Mouse (Mus musculus) CH12.LX (cell line): ENCODE results near the gene Gm5244. TPM values are rescaled to one million over a fixed set of nuclear protein-coding genes. Genes with fewer than 3 reads are reported as not detected.

Source experiments
- DNase-seq: peaks from one replicate; pipeline ENCODE4 v3.0.0-alpha.2; 2013; ENCODE audit errors: extremely low read depth
- H3K27ac ChIP-seq: 2 replicates; pipeline ENCODE4 v1.5.1; 2012; ENCODE audit warnings: low read depth, mild to moderate bottlenecking, control low read depth, moderate library complexity; ENCODE audit not compliant: insufficient read depth
- H3K27me3 ChIP-seq: replicated peaks from 2 replicates; pipeline ENCODE3; 2012; ENCODE audit warnings: inconsistent platforms
- H3K36me3 ChIP-seq, 2 experiments: replicated peaks in 1 of 2; 2 replicates each; pipeline versions ENCODE3 to v1.6.1; 2012; ENCODE audit warnings: inconsistent platforms in 1 of 2, low read length in 1 of 2, mild to moderate bottlenecking in 1 of 2, mixed read lengths in 1 of 2, moderate library complexity in 1 of 2; ENCODE audit not compliant: control insufficient read depth in 1 of 2, insufficient read depth in 1 of 2
- H3K4me1 ChIP-seq, 2 experiments: 2 replicates each; pipeline ENCODE4 v1.6.1; 2012; ENCODE audit warnings: inconsistent platforms in 1 of 2, moderate library complexity in 1 of 2; ENCODE audit not compliant: insufficient read depth in 2 of 2, control insufficient read depth in 1 of 2
- H3K4me2 ChIP-seq: 2 replicates; pipeline ENCODE4 v1.6.1; 2012; ENCODE audit warnings: low read depth, mild to moderate bottlenecking, control low read depth; ENCODE audit not compliant: poor library complexity, insufficient read depth, severe bottlenecking
- H3K4me3 ChIP-seq, 3 experiments: fragments of 150-350 bp in 1 of 3; sonication (generic) in 1 of 3; replicated peaks in 1 of 3; 2 replicates each; pipeline versions ENCODE3 to v1.5.1; 2011 to 2012; ENCODE audit warnings: low read depth in 2 of 3, low read length in 2 of 3, mild to moderate bottlenecking in 2 of 3, moderate library complexity in 2 of 3, control low read depth in 1 of 3, improper control_type of control experiment in 1 of 3, inconsistent platforms in 1 of 3, mixed read lengths in 1 of 3; ENCODE audit not compliant: poor library complexity in 1 of 3
- H3K79me2 ChIP-seq: replicated peaks from 2 replicates; pipeline ENCODE4 v1.6.1; 2012; ENCODE audit warnings: mild to moderate bottlenecking, moderate library complexity; ENCODE audit not compliant: control insufficient read depth, poor library complexity, insufficient read depth, severe bottlenecking; ENCODE audit errors: extremely low read depth
- H3K9ac ChIP-seq: 2 replicates; pipeline ENCODE4 v1.6.1; 2012; ENCODE audit warnings: low read depth, mild to moderate bottlenecking, control low read depth, moderate library complexity; ENCODE audit not compliant: insufficient read depth
- H3K9me3 ChIP-seq: replicated peaks from 2 replicates; pipeline ENCODE3; 2012; ENCODE audit warnings: low read length, inconsistent platforms, mixed read lengths
- BHLHE40 ChIP-seq: IDR thresholded peaks from 2 replicates; pipeline ENCODE4 v1.6.1; 2011; ENCODE audit warnings: mild to moderate bottlenecking, low read depth, low read length, improper control_type of control experiment
- CHD1 ChIP-seq: IDR thresholded peaks from 2 replicates; pipeline ENCODE4 v1.6.1; 2012; ENCODE audit warnings: low read depth, low read length, improper control_type of control experiment, inconsistent platforms
- CTCF ChIP-seq, 2 experiments: IDR thresholded peaks in 1 of 2; conservative IDR thresholded peaks in 1 of 2; 2 replicates each; pipeline ENCODE4 v1.5.1; 2011 to 2012; ENCODE audit warnings: low read depth in 2 of 2, low read length in 2 of 2, improper control_type of control experiment in 1 of 2, inconsistent platforms in 1 of 2, mild to moderate bottlenecking in 1 of 2, moderate library complexity in 1 of 2
- ELF1 ChIP-seq: IDR thresholded peaks from 2 replicates; pipeline ENCODE4 v1.6.1; 2014; ENCODE audit warnings: low read depth, mild to moderate bottlenecking, inconsistent platforms, low read length, improper control_type of control experiment
- HCFC1 ChIP-seq: IDR thresholded peaks from 2 replicates; pipeline ENCODE4 v1.6.1; 2012; ENCODE audit warnings: low read depth, mild to moderate bottlenecking, inconsistent platforms, low read length, improper control_type of control experiment
- IRF4 ChIP-seq: IDR thresholded peaks from 2 replicates; pipeline ENCODE4 v1.6.1; 2014; ENCODE audit warnings: low read depth, mild to moderate bottlenecking, inconsistent platforms, low read length, improper control_type of control experiment
- JUND ChIP-seq: conservative IDR thresholded peaks from 2 replicates; pipeline ENCODE4 v1.6.1; 2011; ENCODE audit warnings: low read depth, low read length, improper control_type of control experiment
- MAFK ChIP-seq: IDR thresholded peaks from 2 replicates; pipeline ENCODE4 v1.6.1; 2011; ENCODE audit warnings: low read length, improper control_type of control experiment; ENCODE audit not compliant: insufficient replicate concordance
- MAX ChIP-seq: IDR thresholded peaks from 2 replicates; pipeline ENCODE4 v1.6.1; 2011; ENCODE audit warnings: low read length, improper control_type of control experiment
- MAZ ChIP-seq: IDR thresholded peaks from 2 replicates; pipeline ENCODE4 v1.6.1; 2012; ENCODE audit warnings: low read depth, mild to moderate bottlenecking, inconsistent platforms, low read length, improper control_type of control experiment, moderate library complexity
- MXI1 ChIP-seq: IDR thresholded peaks from 2 replicates; pipeline ENCODE4 v1.6.1; 2011; ENCODE audit warnings: mild to moderate bottlenecking, low read depth, low read length, improper control_type of control experiment
- NELFE ChIP-seq: IDR thresholded peaks from 2 replicates; pipeline ENCODE4 v1.6.1; 2011; ENCODE audit warnings: low read depth, low read length, improper control_type of control experiment
- PAX5 ChIP-seq: IDR thresholded peaks from 2 replicates; pipeline ENCODE4 v1.6.1; 2012; ENCODE audit warnings: low read length, inconsistent platforms, mixed read lengths
- POLR2A ChIP-seq: IDR thresholded peaks from 2 replicates; pipeline ENCODE4 v1.6.1; 2011; ENCODE audit warnings: low read depth, mild to moderate bottlenecking, improper control_type of control experiment, low read length
- POLR2AphosphoS2 ChIP-seq: IDR thresholded peaks from 2 replicates; pipeline ENCODE4 v1.6.1; 2011; ENCODE audit warnings: low read depth, low read length, improper control_type of control experiment
- RCOR1 ChIP-seq: conservative IDR thresholded peaks from 2 replicates; pipeline ENCODE4 v1.6.1; 2012; ENCODE audit warnings: low read depth, mild to moderate bottlenecking, inconsistent platforms, low read length, improper control_type of control experiment
- SIN3A ChIP-seq: IDR thresholded peaks from 2 replicates; pipeline ENCODE4 v1.6.1; 2012; ENCODE audit warnings: low read length, improper control_type of control experiment, inconsistent platforms
- SMC3 ChIP-seq: IDR thresholded peaks from 2 replicates; pipeline ENCODE4 v1.6.1; 2011; ENCODE audit warnings: low read depth, low read length, improper control_type of control experiment
- TBP ChIP-seq: conservative IDR thresholded peaks from 2 replicates; pipeline ENCODE4 v1.6.1; 2011; ENCODE audit warnings: low read depth, low read length, improper control_type of control experiment
- TCF12 ChIP-seq: IDR thresholded peaks from 2 replicates; pipeline ENCODE4 v1.6.1; 2014; ENCODE audit warnings: low read depth, mild to moderate bottlenecking, inconsistent platforms, low read length, improper control_type of control experiment
- USF1 ChIP-seq: IDR thresholded peaks from 2 replicates; pipeline ENCODE4 v1.6.1; 2014; ENCODE audit warnings: low read depth, mild to moderate bottlenecking, inconsistent platforms, low read length, improper control_type of control experiment
- USF2 ChIP-seq: conservative IDR thresholded peaks from 2 replicates; pipeline ENCODE4 v1.6.1; 2011; ENCODE audit warnings: low read depth, low read length, improper control_type of control experiment
- ZC3H11A ChIP-seq: IDR thresholded peaks from 2 replicates; pipeline ENCODE4 v1.6.1; 2012; ENCODE audit warnings: low read depth, mild to moderate bottlenecking, inconsistent platforms, low read length, improper control_type of control experiment
- ZMIZ1 ChIP-seq: IDR thresholded peaks from 2 replicates; pipeline ENCODE4 v1.6.1; 2012; ENCODE audit warnings: low read depth, mild to moderate bottlenecking, inconsistent platforms, low read length, improper control_type of control experiment
- ZNF384 ChIP-seq: IDR thresholded peaks from 2 replicates; pipeline ENCODE4 v1.6.1; 2012; ENCODE audit warnings: low read depth, low read length, improper control_type of control experiment, inconsistent platforms
- dilution Hi-C: fragments of 300-500 bp; cut with MboI; formaldehyde crosslinking; loops from 2 replicates; pipeline ENCODE4 v1.14.3; 2020; ENCODE audit warnings: low sequenced_read_pairs; ENCODE audit not compliant: extremely low pct_unique_long_range_greater_than_20kb, extremely low pct_ligation_motif_present
- in situ Hi-C: fragments of 300-500 bp; cut with MboI; formaldehyde crosslinking; loops from 3 replicates; pipeline ENCODE4 v1.14.3; 2019; ENCODE audit warnings: low sequenced_read_pairs, low pct_ligation_motif_present, low pct_unique_long_range_greater_than_20kb, mixed read lengths
- polyA plus RNA-seq: library from polyadenylated mRNA; unstranded; fragments of >175 nt; gene quantifications from 2 replicates; pipeline ENCODE4 v1.2.1, GENCODE M21; 2012; ENCODE audit warnings: low read depth; ENCODE audit not compliant: insufficient read length
- total RNA-seq, 2 experiments: library from RNA; depleted of rRNA; stranded (reverse); fragments of 300-350 nt in 1 of 2; fragments of >200 nt in 1 of 2; gene quantifications; 2 replicates each; pipeline ENCODE4 v1.2.3; 2012 to 2014

The Gm5244 gene
- total and polyA plus RNA-seq, 3 experiments: not detected

DNA sequence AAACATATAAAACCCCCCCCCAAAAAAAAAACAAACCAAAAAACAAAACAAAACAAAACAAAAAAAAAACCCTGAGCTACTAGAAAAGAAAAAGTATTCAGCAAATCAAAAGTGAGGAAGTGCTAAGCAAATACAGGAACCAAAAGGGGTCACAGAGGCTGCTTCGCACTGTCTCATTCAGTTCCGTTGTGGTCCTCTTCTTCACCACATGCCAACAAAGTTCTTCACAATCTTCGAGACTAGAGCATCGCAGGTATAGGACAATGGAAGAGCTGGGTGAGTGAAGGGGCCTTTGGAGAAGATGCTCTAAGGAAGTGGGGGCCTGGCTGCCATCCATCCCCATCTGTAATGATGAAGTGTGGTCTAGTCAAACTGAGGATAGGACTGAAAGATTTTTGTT is 48.1 kb upstream of the Gm5244 start:
- H3K27me3 ChIP-seq: no peaks in the 10 kb centered on the region
- H3K4me1 ChIP-seq: peaks cover 0 to 7% of the 10 kb centered on the region in 2 experiments; a peak in 1 of 4 replicates
- peak overlapping the region; percentile 61 to 85 (median 82) for H3K4me3 ChIP-seq
- H3K36me3 ChIP-seq: peaks cover 0 to 2% of the 10 kb centered on the region in 2 experiments
- in situ Hi-C loops (no loop called here), dilution Hi-C loops (no loop called here)
- peak overlapping the region; percentile 95 for H3K27ac ChIP-seq
- no peaks in the 10 kb centered on the region for H3K9me3 ChIP-seq
- H3K4me2 ChIP-seq: peak overlapping the region; percentile 76
- peaks cover 21% of the 10 kb centered on the region for H3K79me2 ChIP-seq
- TF ChIP-seq IRF4 (no peak), NELFE (0 out of 2 replicates have a peak, but pooled peaks have one; percentile 11), TCF12 (peak; percentile 38; the same call in 1 of the 2 replicates), MAZ (no peak), USF2 (no peak), CHD1 (0 out of 2 replicates have a peak, but pooled peaks have one; percentile 3), TBP (peak; percentile 79), BHLHE40 (peak; percentile 32; the same call in 1 of the 2 replicates), ELF1 (peak; percentile 66; the same call in 1 of the 2 replicates), POLR2A (peak; percentile 75), MAX (peak; percentile 51; the same call in 1 of the 2 replicates), ZC3H11A (no peak), ZNF384 (peak; percentile 67; the same call in 1 of the 2 replicates), SIN3A (peak; percentile 76), MXI1 (peak; percentile 23; the same call in 1 of the 2 replicates)
- peak; percentile 82 for DNase-seq
- peak overlapping the region; percentile 95 for H3K9ac ChIP-seq

DNA sequence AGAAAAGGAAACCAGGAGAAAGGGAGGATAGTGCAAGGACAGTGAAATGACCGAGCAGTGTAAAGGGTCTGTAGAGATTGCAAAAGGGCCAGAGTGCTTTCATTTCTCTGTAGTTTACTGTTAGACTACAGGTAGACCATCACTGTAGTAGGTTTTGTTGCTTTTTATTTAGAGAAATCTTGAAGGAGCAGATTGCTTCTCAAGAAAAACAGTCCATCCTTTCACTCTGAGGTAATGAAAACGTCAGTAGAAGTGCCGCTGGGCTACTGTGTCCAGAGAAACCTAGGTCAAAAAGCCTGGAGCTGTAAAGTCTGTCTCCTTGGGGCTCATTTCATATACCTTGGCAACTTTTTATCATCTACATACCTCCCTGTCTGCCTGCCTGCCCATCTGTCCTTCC is 47.4 kb upstream of the Gm5244 start:
- H3K36me3 ChIP-seq: peaks cover 0 to 4% of the 10 kb centered on the region in 2 experiments
- H3K9ac ChIP-seq: peak overlapping the region; percentile 95
- no peaks in the 10 kb centered on the region for H3K27me3 ChIP-seq
- in situ Hi-C loops: no loop called here
- peaks cover 21% of the 10 kb centered on the region for H3K79me2 ChIP-seq
- peak overlapping the region; percentile 76 for H3K4me2 ChIP-seq
- no peak for TF ChIP-seq SMC3
- no peak for TF ChIP-seq ZC3H11A
- no peak for TF ChIP-seq BHLHE40
- TF ChIP-seq POLR2AphosphoS2: no peak
- TF ChIP-seq HCFC1: no peak
- TF ChIP-seq RCOR1: no peak
- TF ChIP-seq MAFK: no peak
- no peak for TF ChIP-seq USF1
- no peak for TF ChIP-seq ZMIZ1
- no peak for TF ChIP-seq JUND
- TF ChIP-seq PAX5: no peak
- TF ChIP-seq IRF4: no peak
- TF ChIP-seq CTCF (conservative IDR thresholded peaks at IDR 0.05 in 1 of 2, IDR thresholded peaks at IDR 0.05 in 1 of 2; ENCODE audit: low read depth in 2 of 2, low read length in 2 of 2): no peak
- 0 out of 2 replicates have a peak, but pooled peaks have one; percentile 11 for TF ChIP-seq MXI1
- 0 out of 2 replicates have a peak, but pooled peaks have one; percentile 14 for TF ChIP-seq TBP
- H3K4me1 ChIP-seq: peaks cover 0 to 7% of the 10 kb centered on the region in 2 experiments; a peak in 1 of 4 replicates
- H3K27ac ChIP-seq: peak overlapping the region; percentile 95
- peak overlapping the region; percentile 61 to 85 (median 82) for H3K4me3 ChIP-seq
- peak; percentile 19 for DNase-seq
- dilution Hi-C loops: no loop called here
- H3K9me3 ChIP-seq: no peaks in the 10 kb centered on the region
